9 mouse cellular contexts compared by ENCODE assay signal in genomic region chr7:16859902-16860651, GRCm38 (mm10). TPM values are rescaled to one million over a fixed set of nuclear protein-coding genes. Genes with fewer than 3 reads are reported as not detected.
DNase-seq lines count a peak whose midpoint lies in the region; ATAC-seq lines count a peak whose summit lies in the region.
"Had no signal": no experiment of that assay in that cellular context is flagged by ENCODE, and none has a peak within 500 bp of the region (broad histone marks: within the 10 kb centered on the region; RNA-seq: fewer than 3 reads in every experiment).

No protein-coding gene starts in this region.

- H3K4me3 ChIP-seq in forebrain, embryonic 14.5 days (ENCODE audit: low read depth, low read length) = no peak overlapping the region
- no peak overlapping the region for H3K4me3 ChIP-seq in forebrain, embryonic 15.5 days
- H3K4me3 ChIP-seq in neural tube, embryonic 11.5 days (ENCODE audit: low read depth, low read length) = no peak overlapping the region
- H3K4me3 ChIP-seq: hindbrain, embryonic 15.5 days had no signal

- peak; percentile 69 for DNase-seq in forebrain, embryonic 14.5 days (ENCODE audit: low spot score)
- peak; percentile 71 to 75 for DNase-seq in right cerebral cortex, adult 2 months (ENCODE audit: low spot score in 2 of 2)
- no peak for DNase-seq in right cerebral cortex, adult 18-20 months
- DNase-seq in c-Kit-positive CD71-positive TER-119-positive erythroid progenitor cells, embryonic 14.5 days (ENCODE audit: low spot score) = peak; percentile 58
- DNase-seq in kidney, postnatal 10 days = peak; percentile 74
- peak; percentile 55 for DNase-seq in neural tube, embryonic 11.5 days (ENCODE audit: low spot score)
- DNase-seq in frontal cortex, postnatal 14 days (ENCODE audit: low spot score in 2 of 2) = no peak

- H3K4me2 ChIP-seq in forebrain, embryonic 14.5 days (ENCODE audit: low read length) = no peak overlapping the region
- H3K4me2 ChIP-seq in forebrain, embryonic 15.5 days (replicated peaks) = no peak overlapping the region
- no peak overlapping the region for H3K4me2 ChIP-seq in neural tube, embryonic 11.5 days (ENCODE audit: low read depth)
- H3K4me2 ChIP-seq: hindbrain, embryonic 15.5 days had no signal

- peaks cover 37% of the 10 kb centered on the region for H3K36me3 ChIP-seq in forebrain, embryonic 14.5 days (ENCODE audit: control insufficient read depth, insufficient read depth, low read length)
- H3K36me3 ChIP-seq in forebrain, embryonic 15.5 days = peaks cover 34% of the 10 kb centered on the region
- peaks cover 19% of the 10 kb centered on the region for H3K36me3 ChIP-seq in neural tube, embryonic 11.5 days (ENCODE audit: control insufficient read depth, insufficient read depth, low read length)

- H3K9ac ChIP-seq in forebrain, embryonic 14.5 days (ENCODE audit: low read length) = no peak overlapping the region
- no peak overlapping the region for H3K9ac ChIP-seq in forebrain, embryonic 15.5 days (replicated peaks)
- H3K9ac ChIP-seq in neural tube, embryonic 11.5 days (ENCODE audit: low read length) = no peak overlapping the region
- H3K9ac ChIP-seq: hindbrain, embryonic 15.5 days had no signal

- H3K4me1 ChIP-seq in forebrain, embryonic 14.5 days (ENCODE audit: control insufficient read depth, insufficient read depth, low read length) = no peaks in the 10 kb centered on the region
- H3K4me1 ChIP-seq in forebrain, embryonic 15.5 days = no peaks in the 10 kb centered on the region
- H3K4me1 ChIP-seq in neural tube, embryonic 11.5 days (ENCODE audit: control insufficient read depth, insufficient read depth, low read length) = no peaks in the 10 kb centered on the region
- H3K4me1 ChIP-seq: hindbrain, embryonic 15.5 days had no signal

- ATAC-seq in forebrain, embryonic 14.5 days = no peak
- ATAC-seq in forebrain, embryonic 15.5 days (replicated peaks) = no peak
- no peak for ATAC-seq in neural tube, embryonic 11.5 days (ENCODE audit: insufficient read depth, low FRiP score, low TSS enrichment)

- no peaks in the 10 kb centered on the region for H3K27me3 ChIP-seq in forebrain, embryonic 14.5 days (replicated peaks; ENCODE audit: control insufficient read depth, insufficient read depth, low read length)
- no peaks in the 10 kb centered on the region for H3K27me3 ChIP-seq in forebrain, embryonic 15.5 days
- no peaks in the 10 kb centered on the region for H3K27me3 ChIP-seq in neural tube, embryonic 11.5 days (ENCODE audit: control insufficient read depth, insufficient read depth, low read length)
- H3K27me3 ChIP-seq: hindbrain, embryonic 15.5 days had no signal

- no peak overlapping the region for H3K27ac ChIP-seq in forebrain, embryonic 14.5 days (ENCODE audit: low read depth, low read length)
- no peak overlapping the region for H3K27ac ChIP-seq in forebrain, embryonic 15.5 days (replicated peaks)
- H3K27ac ChIP-seq in neural tube, embryonic 11.5 days (ENCODE audit: low read depth, low read length) = no peak overlapping the region
- H3K27ac ChIP-seq: hindbrain, embryonic 15.5 days had no signal

- 25% methylated on average over 5 of the region's 5 CpGs for WGBS in forebrain, embryonic 14.5 days
- 28% methylated on average over 5 of the region's 5 CpGs for WGBS in forebrain, embryonic 15.5 days
- 29% methylated on average over 5 of the region's 5 CpGs for WGBS in neural tube, embryonic 11.5 days

- H3K9me3 ChIP-seq in forebrain, embryonic 14.5 days (replicated peaks; ENCODE audit: control insufficient read depth, low read length) = no peaks in the 10 kb centered on the region
- H3K9me3 ChIP-seq in forebrain, embryonic 15.5 days = no peaks in the 10 kb centered on the region
- no peaks in the 10 kb centered on the region for H3K9me3 ChIP-seq in neural tube, embryonic 11.5 days (ENCODE audit: control insufficient read depth, low read length)
- H3K9me3 ChIP-seq: hindbrain, embryonic 15.5 days had no signal

RNA-seq across cellular contexts. Expression of gene Dact3, which starts 15.0 kb away (rescaled TPM):
- polyA plus RNA-seq in forebrain, embryonic 14.5 days (2014; fragmentation: Nextera tagmentation; extraction: Ambion mirVana) = 3.5 and 4.4 TPM in 2 replicates
- 3.3 and 3.4 TPM in 2 replicates for polyA plus RNA-seq in forebrain, embryonic 15.5 days (2015; fragmentation: Nextera tagmentation; extraction: Ambion mirVana)
- 9.5 and 10.6 TPM in 2 replicates for polyA plus RNA-seq in neural tube, embryonic 11.5 days (2014; fragmentation: Nextera tagmentation; extraction: Ambion mirVana)

RNA-seq across cellular contexts. Expression of gene Prkd2, which starts 17.4 kb away (rescaled TPM):
- polyA plus RNA-seq in forebrain, embryonic 14.5 days (2014; fragmentation: Nextera tagmentation; extraction: Ambion mirVana) = 4.5 and 6.7 TPM in 2 replicates
- polyA plus RNA-seq in forebrain, embryonic 15.5 days (2015; fragmentation: Nextera tagmentation; extraction: Ambion mirVana) = 7.0 and 8.0 TPM in 2 replicates
- 10.9 and 11.2 TPM in 2 replicates for polyA plus RNA-seq in neural tube, embryonic 11.5 days (2014; fragmentation: Nextera tagmentation; extraction: Ambion mirVana)

RNA-seq across cellular contexts. Expression of gene Gng8, which starts 31.5 kb away (rescaled TPM):
- 9.8 and 11.0 TPM in 2 replicates for polyA plus RNA-seq in forebrain, embryonic 14.5 days (2014; fragmentation: Nextera tagmentation; extraction: Ambion mirVana)
- 4.4 TPM in 2 replicates for polyA plus RNA-seq in forebrain, embryonic 15.5 days (2015; fragmentation: Nextera tagmentation; extraction: Ambion mirVana)
- polyA plus RNA-seq in neural tube, embryonic 11.5 days (2014; fragmentation: Nextera tagmentation; extraction: Ambion mirVana) = 7.0 and 7.2 TPM in 2 replicates

RNA-seq across cellular contexts. Expression of gene Fkrp, which starts 43.5 kb away (rescaled TPM):
- 26.4 and 30.3 TPM in 2 replicates for polyA plus RNA-seq in forebrain, embryonic 14.5 days (2014; fragmentation: Nextera tagmentation; extraction: Ambion mirVana)
- 28.2 and 29.0 TPM in 2 replicates for polyA plus RNA-seq in forebrain, embryonic 15.5 days (2015; fragmentation: Nextera tagmentation; extraction: Ambion mirVana)
- polyA plus RNA-seq in neural tube, embryonic 11.5 days (2014; fragmentation: Nextera tagmentation; extraction: Ambion mirVana) = 24.3 and 24.4 TPM in 2 replicates

RNA-seq across cellular contexts. Expression of gene Strn4, which starts 44.4 kb away (rescaled TPM):
- 175 and 186 TPM in 2 replicates for polyA plus RNA-seq in forebrain, embryonic 14.5 days (2014; fragmentation: Nextera tagmentation; extraction: Ambion mirVana)
- polyA plus RNA-seq in forebrain, embryonic 15.5 days (2015; fragmentation: Nextera tagmentation; extraction: Ambion mirVana) = 185 and 193 TPM in 2 replicates
- polyA plus RNA-seq in neural tube, embryonic 11.5 days (2014; fragmentation: Nextera tagmentation; extraction: Ambion mirVana) = 140 and 143 TPM in 2 replicates

Comparison
In these comparisons a context has a peak if more than half of its experiments do, and no peak if none do; other contexts are left out.
1. DNase-seq: peak in forebrain, embryonic 14.5 days (single experiment), right cerebral cortex, adult 2 months (2 of 2), c-Kit-positive CD71-positive TER-119-positive erythroid progenitor cells, embryonic 14.5 days (single experiment), kidney, postnatal 10 days (single experiment) and neural tube, embryonic 11.5 days (single experiment); none in right cerebral cortex, adult 18-20 months (single experiment) and frontal cortex, postnatal 14 days (0 of 2).